Mouse (Mus musculus) spleen, adult 18-20 months (tissue): Measurements from ENCODE around the gene a.
"Not testable (repeated sequence)": the region's sequence is repeated elsewhere in the genome, so short reads cannot be mapped to it uniquely, and the experiment has no call there.

Experiments
- DNase-seq, 2 experiments: peaks; one replicate each; pipeline ENCODE4 v3.0.0; 2022; ENCODE audit warnings: mixed read lengths in 2 of 2

The a gene

DNA sequence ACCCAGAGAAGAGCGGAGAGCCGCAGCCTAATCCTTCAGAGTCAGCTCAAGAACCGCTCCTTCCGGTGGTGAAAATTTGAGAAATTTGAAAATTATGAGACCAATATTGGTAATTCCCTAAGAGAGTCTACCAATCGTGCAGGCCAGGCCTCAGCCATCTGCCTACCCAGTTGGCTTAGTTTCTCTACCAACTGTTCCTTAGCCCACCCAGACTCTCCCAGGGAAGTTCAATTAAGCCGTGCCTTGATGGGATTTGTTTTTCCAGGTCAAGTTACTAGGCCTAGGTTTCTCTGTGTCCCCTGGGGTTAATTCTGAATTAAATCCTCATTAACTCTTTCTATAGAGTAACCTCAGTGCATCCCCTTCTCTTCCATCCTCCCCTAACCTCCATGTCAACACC, 221.8 kb downstream of the a start:
- DNase-seq, result no peak

DNA sequence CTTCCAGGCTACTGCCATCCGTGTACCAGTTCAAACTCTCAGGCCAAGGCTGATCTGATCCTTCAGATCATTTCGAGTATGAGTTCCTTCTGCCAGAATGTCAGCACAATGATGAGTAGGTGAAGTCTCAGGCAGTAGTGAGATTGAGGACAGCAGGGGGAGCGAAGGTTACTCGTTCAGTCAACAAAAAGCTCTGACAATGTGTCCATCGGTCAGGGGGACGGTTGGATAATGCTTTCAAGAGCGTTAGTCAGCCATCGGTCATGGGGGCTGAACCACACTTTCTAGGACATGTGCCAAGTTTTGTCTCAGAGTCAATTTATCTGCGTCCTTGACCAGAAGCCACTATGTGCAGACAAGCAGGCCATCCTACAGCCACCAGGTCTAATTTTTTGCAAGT, 225.5 kb downstream of the a start:
- not testable (repeated sequence) for DNase-seq

- peak in 1 of 2 experiments; percentile 3 for DNase-seq
Observed at GRCm38 (mm10) chr2:155018251-155018755, 227.1 kb downstream of the a start, which contains the start of gene Gm14226. TSS of gene Gm14226 (plus strand) at chr2:155018266.

- peak; percentile 42 to 56 for DNase-seq
Observed at GRCm38 (mm10) chr2:155018762-155019641, 227.8 kb downstream of the a start.

DNA sequence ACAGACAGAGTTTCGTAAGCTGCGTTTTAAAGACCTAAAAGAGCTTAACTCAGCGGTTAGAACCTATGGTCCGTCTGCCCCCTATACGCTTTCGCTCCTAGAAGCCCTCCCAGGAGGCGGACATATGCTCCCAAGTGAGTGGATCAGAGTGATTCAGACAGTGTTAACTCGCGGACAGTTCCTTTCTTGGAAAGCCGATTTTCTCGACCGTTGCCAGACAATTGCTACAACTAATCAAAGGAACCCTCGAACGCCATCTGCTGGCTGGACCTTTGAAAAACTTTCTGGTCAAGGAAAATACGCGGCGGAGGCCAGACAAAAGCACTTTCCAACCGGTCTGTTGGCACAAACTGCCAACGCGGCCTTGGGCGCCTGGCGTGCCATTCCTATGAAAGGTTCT, 228.5 kb downstream of the a start:
- peak; percentile 60 to 82 for DNase-seq

DNA sequence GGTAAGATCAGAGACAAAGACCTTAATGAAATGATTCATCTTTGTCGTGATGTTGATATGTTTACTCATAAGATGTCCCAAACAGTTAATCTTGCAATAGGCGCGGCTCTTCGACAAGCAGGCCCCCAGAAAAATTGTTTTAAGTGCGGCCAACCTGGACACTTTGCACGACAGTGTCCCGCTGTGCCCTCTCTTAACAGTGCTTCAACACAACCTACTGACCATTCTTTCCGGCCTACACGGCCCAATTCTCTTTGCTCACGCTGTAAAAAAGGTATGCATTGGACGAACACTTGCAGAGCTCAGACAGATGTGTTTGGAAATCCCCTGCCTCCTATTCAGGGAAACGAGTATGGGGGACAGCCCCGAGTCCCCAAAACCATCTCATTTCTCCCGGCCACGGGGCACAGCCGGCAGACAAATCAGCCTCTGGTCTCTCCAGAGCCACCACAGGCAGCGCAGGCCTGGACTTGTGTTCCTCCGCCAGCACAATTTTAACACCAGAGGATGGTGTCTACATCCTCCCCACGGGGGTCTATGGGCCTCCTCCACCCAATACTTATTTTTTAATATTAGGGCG, 229.1 kb downstream of the a start:
- not testable (repeated sequence) for DNase-seq

GRCm38 (mm10) chr2:155030831-155031230, 239.6 kb downstream of the a start:
- no peak for DNase-seq

GRCm38 (mm10) chr2:155032938-155033710, 241.9 kb downstream of the a start:
- DNase-seq, result no peak

DNA sequence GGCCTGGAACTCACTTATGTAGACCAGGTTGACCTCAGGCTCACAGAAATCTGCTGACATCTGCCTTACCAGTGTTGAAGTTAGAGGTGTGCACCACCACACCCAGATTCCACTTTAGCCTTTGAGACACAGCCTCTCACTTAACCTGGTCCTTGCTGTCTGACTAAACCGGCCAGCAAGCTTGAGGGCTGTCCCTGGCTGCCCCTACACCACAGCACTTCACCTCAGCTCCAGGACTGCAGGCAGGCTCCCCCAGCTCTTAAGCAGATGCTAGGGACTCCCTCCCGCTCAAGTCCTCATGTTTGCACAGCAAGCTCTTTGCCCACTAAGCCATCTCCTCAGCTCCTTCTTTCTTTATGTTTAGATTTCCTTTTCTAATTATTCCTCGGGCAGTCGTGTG, 248.8 kb downstream of the a start:
- DNase-seq, result no peak

DNA sequence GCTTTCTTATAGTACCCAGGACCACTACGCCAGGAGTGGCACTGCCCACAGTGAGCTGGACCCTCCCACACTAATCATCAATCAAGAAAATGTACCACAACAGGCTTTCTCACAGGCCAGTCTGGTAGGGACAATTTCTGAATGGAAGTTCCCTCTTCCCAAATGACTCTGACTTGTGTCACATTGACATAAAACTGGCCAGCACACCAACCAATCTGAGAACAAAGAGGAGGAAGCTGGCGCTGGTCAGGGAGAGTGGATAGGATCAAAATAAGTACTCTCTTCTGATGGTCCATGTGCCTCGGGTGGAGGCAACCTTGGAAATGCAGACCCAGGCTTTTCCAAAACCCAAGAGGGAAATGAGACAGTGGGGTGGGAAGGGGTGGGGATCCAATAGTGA, 253.3 kb downstream of the a start:
- no peak for DNase-seq

- DNase-seq, result no peak
Observed at GRCm38 (mm10) chr2:155045075-155045474, 253.9 kb downstream of the a start.

GRCm38 (mm10) chr2:155046803-155047202, 255.6 kb downstream of the a start:
- no peak for DNase-seq

DNA sequence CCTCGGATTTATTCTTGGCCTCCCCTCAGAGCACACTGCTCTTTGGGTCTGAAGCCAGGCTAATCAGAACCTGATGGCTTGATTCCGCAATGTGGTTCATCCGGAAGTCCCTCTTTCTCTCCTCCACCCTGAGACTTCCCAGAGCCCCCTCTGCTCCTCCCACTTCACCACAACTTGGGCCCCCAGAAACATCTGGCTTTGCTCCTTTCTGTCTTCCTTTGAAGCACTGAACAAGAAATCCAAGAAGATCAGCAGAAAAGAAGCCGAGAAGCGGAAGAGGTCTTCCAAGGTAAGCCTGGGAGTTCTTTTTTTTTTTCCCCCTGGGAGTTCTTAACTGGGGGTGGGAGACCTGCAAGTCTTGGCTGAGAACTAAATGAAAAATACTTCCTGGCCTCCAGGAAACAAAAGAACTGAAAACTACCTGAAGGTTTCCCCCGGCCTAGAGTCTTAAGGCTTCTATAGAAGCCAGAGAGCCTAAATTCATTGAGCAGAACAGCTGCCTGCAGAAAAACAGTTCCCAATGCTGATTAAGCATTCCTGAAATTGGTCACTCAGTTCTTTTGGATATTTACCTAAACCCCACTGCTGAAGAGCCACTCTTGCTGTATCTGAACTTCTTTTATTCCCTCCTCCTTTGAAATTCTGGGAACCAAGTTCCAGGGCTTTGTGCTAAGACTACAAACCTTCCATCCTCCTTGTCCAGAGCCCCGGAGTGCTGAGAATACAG, 256.4 kb downstream of the a start:
- no peak for DNase-seq

DNA sequence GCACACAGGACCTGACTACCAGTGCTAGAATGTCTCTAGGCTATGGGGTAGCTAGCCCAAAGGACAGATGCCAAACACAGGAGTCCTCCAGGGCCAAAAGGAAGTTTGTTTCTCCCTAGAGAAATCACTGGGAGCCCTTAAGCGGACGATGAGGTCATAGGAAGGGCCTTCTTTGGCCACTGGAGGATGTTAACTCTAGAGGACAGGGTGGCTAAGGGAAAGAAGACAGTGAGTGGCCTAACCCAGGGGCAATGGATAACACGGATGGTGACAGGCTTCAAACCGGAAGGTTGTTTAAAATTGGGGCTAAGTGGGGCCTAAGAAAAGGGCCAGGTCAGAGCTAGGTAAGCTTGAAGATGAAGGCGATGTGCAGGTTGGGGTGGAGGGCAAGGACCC, 258.9 kb downstream of the a start:
- DNase-seq, result no peak

GRCm38 (mm10) chr2:155050504-155051236, 259.5 kb downstream of the a start:
- DNase-seq, result peak; percentile 93 to 95

- no peak for DNase-seq
Observed at GRCm38 (mm10) chr2:155051622-155052351, 260.6 kb downstream of the a start.

DNA sequence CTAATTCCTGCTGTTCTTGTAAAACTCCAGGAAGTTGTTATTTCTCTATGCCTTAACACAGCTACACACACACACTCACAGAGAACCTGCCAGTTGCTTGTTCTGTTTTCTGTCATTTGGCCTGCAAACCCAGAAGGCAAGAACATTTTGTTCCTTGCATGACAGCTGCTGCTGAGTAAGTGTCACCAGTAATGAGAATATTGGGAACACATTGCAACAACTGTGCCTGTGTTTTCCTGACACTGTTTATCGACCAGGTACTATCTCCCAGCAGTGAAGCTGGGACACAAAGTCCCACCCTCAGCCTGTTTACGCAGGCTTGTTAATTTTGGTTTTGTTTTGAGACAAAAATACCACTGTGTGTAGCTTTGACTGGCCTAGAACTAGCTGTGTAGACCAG, 261.5 kb downstream of the a start:
- DNase-seq, result no peak

DNA sequence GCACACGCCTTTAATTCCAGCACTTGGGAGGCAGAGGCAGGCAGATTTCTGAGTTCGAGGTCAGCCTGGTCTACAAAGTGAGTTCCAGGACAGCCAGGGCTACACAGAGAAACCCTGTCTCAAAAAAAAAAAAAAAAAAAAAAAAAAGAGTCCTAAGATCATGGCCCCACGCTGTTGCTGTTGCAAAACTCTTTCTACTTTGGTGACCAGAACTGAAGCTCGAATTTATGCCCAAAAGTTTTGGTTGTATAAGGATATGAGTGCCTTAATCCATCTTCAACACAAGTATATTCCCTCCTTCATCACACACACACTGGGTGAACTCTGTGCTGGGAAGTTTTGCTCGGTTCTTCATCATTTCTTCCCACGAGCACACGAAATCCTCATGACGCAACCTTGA, 262.3 kb downstream of the a start:
- DNase-seq, result not testable (repeated sequence)

DNA sequence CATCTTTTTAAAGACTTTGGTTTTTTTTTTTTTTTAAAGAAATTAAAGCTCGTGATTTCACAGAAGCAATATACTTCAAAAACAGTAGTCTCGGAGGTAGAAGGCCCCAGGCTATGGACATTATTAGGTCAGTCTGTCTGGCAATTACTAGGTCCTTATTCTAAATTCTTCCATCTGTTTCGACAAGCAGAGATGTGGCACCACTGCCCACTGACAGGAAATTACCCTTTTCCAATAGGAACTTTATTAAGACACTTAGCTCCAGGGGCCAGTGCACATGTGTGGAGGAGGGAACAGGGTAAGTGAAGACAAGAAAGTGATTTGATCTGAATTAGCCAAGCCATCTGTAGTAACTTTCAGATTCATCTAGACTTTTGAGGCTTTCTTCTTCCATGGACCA, 263.5 kb downstream of the a start:
- no peak for DNase-seq

DNA sequence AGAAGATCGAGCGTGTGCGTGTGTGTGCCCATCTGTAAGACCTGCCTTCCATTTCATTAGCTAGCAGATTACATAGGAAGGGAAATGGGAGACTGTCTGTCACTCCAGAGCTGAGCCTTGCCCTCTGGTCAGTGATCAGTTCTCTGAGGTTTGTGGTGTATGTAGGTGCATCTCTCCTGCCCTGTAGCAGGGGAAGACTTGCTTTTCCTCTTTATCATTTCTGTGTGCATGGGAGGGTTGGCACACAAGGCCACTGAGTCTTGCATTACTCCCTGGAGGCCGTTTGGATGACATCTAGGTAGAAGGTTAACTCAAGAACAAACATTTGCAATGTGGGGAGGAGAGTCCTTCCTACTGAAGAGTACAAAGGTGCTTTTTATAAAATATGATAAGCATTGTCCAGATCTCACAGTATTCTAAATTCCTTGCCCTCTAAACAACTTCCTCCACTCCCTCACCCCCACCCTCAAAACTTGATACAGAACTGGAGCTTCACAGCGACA, 264.9 kb downstream of the a start:
- no peak for DNase-seq

DNA sequence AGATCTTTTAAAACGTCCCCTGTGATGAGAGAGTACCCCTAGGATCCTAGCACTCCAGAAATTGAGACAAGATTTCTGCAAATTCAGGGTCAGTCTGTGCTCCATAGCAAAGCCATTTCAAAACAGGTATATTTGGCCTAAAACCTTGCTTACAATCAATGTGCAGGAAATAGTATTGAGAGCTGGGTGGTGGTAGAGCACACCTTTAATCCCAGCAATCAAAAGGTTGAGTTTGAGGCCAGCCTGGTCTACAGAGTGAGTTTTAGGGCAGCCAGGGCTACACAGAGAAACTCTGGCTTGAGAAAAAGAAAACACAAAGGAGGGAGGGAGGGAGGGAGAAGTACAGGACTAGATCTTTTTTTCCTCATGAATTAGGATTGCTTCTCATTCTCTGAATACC, 266.2 kb downstream of the a start:
- no peak for DNase-seq
